Mouse (Mus musculus): ENCODE data around the gene Neurl1b. TPM values are rescaled to one million over a fixed set of nuclear protein-coding genes. Genes with fewer than 3 reads are reported as not detected.

Gene Neurl1b
- total RNA-seq, 2 experiments from 2014 or later, result 73.3 to 77.5 TPM

DNA sequence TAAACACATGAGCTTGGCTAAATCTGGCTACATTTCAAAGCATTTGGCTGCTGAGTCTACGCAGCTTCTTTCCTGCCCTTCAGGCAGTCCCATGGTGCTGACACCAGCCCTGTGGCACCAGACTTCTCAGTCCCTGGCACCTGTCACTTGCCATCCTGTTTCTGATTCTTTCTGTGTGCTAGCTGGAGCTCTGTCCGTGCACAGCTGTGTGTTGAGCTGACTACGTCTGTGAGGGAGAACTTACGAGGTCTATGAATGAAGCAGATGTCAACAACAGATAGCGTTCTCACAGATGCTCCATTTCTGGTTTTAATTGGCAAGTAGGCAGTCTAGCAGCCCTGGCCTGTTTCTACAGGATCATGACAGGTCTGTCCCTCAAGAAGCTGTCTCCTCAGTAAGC, 24.0 kb upstream of the Neurl1b start:
- intact Hi-C loops (cut with DNase I), result no loop called here
- DNase-seq (ENCODE audit: low spot score in 2 of 2), result no peak

DNA sequence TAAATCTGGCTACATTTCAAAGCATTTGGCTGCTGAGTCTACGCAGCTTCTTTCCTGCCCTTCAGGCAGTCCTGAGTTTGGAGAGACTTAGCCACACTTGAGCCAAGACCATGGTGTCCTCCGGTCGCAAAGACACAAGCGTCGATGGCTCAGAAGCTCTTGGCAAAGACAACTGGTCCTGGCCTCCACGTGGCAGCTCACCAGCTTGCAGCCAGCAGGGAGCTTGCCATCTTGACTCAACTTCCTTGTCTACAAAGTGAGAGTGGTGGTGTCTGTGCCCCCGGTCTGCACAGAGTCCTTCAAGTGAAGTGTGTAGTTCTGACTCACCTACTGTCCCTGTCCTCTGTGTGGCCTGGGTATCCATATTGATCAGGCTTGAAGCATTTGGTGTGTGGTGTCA, 22.3 kb upstream of the Neurl1b start:
- no peak for DNase-seq (ENCODE audit: low spot score in 2 of 2)
- intact Hi-C loops (cut with DNase I), result no loop called here

DNA sequence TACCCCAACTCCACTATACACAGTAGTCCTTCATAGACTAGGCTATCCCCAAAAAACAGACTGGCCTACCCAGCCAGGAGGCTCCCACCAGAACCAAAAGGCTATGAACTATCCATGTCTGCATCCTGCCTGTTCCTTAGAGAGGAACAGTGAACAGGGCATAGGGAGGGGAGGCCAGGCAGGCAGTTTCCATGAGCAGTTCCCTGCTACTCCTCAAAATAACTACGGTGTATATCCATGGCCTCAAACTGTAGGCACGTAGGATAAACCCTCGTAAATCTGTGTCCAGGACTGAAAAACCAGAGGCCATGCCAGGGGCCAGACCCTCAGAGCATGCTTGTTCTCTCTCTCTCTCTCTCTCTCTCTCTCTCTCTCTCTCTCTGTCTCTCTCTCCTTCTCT, 17.9 kb upstream of the Neurl1b start:
- intact Hi-C loops (cut with DNase I), result no loop called here
- DNase-seq (ENCODE audit: low spot score in 2 of 2), result no peak

DNA sequence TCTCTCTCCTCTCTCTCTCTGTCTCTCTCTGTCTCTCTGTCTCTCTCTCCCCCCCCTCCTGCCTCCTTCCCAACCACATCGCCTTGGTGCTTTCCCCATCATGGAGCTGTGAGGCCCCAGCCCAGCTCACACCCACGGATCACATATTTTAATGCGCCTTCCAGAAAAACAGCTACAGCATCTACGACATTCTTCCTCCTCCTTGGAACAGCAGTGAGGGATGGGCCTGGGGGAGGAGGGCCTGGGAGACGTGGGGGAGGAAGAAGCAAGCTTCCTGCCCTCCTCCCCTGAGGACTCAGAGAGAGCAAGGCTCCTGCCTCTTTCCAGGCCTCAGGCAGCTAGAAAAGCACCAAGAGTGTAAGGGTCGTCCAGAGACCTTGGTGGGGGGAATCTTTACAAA, 17.3 kb upstream of the Neurl1b start:
- intact Hi-C loops (cut with DNase I), result no loop called here

DNA sequence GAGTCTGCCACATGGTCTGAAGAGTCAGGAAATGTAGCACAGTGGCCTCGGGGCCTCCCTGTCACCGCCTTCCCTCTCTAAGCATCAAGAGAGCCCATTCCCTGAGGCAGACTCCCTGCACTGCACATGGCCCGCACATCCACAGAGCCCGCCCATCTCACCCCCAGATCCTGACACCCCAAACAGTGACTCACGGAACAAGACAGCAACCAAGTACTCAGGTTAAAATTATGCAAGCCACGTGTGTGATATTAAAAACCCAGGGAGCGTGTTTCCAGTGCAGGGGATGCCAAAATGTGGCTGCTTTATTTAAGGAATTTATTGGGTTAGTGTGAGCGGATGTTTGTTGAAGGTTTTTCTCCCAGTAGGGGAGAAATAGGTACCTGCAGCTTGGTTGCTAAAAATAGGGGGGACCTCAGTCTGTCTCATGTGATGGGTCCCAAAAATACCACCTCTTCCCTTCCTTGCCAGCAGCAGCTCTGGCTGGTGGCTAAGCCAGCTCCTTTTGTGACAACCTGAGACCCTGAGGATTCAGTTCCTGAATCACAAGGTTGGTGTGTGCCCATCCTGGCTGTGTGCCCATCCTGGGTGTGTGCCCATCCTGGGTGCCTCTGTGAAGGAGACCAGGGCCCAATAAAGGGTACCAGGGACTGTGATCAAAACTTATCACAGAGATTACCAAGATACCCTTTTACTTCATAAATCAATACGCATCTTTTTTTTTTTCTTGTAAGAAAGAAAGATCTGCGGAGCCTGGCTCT, 9.1 kb upstream of the Neurl1b start:
- intact Hi-C loops (cut with DNase I), result no loop called here

More for the DNA sequence above, 17.3 kb upstream of the Neurl1b start:
- peak; percentile 67 to 79 for DNase-seq (ENCODE audit: low spot score in 2 of 2)

DNA sequence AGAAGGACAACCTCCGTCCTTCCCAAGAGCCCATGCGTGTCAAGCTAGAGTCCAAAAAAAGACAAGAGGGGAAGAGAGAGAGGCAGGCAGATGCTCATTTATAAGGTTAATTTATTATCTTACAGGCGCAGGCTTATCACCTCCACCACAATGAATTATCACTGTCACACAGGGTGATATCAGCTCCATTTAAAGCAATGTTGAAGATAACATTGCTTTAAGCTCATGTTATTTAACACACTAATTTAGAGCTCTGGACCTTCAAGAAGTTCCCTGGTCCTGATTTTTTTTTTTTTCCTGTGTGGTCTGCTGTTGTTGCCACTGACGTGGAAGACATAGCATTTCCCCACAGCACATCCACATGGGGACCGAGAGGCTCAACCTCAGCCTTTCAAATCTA, 1.7 kb upstream of the Neurl1b start:
- no peak for DNase-seq (ENCODE audit: low spot score in 2 of 2)

More for the DNA sequence above, 9.1 kb upstream of the Neurl1b start:
- DNase-seq (ENCODE audit: low spot score in 2 of 2), result peak; percentile 73 to 74

DNA sequence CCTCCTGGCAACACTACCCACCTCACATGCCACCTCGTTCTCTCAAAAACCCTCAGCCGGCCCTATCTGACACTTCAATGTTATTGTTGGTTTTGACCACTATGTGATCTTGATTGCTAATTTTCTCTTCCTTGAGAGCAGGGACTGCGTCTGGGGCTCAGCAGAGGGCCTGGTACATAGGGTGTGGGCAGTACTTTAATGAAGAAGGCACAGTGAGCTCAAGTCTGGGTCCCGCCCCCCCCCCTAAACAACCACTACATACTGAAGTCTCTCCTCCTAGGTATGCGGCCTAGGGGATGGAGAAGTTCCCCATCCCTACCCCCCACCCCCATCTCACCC, 476 bp upstream of the Neurl1b start:
- intact Hi-C loops (cut with DNase I), result loop anchor here (2.0 kb wide), 1 partner anchor 45 kb away; no protein-coding TSS in a partner anchor
- no peak for DNase-seq (ENCODE audit: low spot score in 2 of 2)

More for the DNA sequence above, 1.7 kb upstream of the Neurl1b start:
- intact Hi-C loops (cut with DNase I), result no loop called here

DNA sequence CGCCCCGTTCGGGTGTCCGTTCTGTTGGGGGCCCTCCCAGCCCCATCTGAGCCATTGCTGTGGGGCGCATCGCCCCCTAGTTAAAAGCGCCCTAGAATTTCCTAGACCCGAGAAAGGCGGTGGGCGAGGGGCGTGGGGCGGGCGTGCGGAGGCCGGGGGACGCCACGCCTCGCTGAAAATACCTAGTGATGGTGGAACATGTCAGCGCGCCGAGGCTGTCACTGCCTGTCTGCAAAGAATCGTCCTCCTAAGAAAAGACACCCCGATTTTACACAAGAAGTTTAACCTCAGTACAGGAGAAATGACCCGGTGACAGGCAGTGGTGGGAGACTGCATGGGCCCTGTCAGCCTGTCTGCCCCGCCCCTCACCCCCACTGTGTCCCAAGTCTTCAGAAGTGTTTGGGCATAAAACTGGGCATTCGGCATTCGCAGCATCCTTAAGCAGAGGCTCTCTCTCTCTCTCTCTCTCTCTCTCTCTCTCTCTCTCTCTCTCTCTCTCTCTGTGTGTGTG, 781 bp downstream of the Neurl1b start:
- peak; percentile 46 to 47 for DNase-seq (ENCODE audit: low spot score in 2 of 2)
- intact Hi-C loops (cut with DNase I), result loop anchor here (2.0 kb wide), 1 partner anchor 47 kb away; no protein-coding TSS in a partner anchor

DNA sequence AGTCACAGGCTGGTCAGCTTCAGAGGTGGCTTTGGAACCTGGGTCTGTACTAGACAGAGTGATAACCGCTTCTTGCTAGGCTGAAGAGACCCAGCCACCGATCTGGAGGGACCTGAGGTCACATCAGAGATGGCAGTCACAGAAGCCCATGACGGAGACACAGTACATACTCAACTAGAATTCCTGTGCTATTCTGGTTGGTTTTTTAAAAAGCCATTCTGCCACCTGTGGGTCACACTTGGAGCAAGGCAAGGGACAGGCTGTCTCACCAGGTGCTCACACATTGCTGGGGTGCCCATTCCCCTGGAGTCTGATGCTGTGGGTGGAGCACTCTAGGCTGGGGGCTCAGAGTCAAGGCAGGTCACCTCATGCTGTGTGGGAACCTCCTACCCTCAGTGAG, 1.5 kb downstream of the Neurl1b start:
- DNase-seq (ENCODE audit: low spot score in 2 of 2), result no peak
- intact Hi-C loops (cut with DNase I), result no loop called here

DNA sequence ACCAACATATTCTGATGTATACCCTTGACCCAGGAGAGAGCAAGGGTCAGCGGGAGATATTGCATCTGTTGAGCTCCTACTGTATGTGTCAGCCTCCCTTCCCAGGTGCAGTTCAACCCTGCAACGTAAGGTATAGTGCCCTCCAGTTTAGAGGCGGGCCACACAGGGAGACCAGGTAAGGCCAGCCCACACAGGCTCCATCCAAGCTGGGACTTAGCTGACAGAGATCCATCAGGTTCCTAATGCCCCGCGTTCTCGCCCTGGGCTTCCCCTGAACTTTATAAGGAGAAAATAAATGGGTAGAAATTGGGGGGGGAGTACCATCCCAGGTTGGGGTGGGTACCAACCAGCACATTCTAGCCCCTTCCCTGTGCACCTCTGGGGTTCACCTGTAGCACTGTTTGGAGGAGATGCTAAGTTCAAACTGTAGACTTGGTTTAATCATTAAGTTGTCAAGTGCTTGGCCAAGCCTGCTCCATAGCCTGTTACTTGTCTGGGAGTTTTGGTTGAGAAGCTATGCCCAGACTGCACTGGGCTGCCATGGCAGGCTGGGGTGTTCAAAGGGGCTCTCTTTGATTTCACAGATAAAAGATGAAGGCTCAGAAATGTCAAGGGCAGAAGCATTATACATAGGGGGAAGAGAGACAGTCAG, 3.3 kb downstream of the Neurl1b start:
- DNase-seq (ENCODE audit: low spot score in 2 of 2), result no peak
- intact Hi-C loops (cut with DNase I), result no loop called here

DNA sequence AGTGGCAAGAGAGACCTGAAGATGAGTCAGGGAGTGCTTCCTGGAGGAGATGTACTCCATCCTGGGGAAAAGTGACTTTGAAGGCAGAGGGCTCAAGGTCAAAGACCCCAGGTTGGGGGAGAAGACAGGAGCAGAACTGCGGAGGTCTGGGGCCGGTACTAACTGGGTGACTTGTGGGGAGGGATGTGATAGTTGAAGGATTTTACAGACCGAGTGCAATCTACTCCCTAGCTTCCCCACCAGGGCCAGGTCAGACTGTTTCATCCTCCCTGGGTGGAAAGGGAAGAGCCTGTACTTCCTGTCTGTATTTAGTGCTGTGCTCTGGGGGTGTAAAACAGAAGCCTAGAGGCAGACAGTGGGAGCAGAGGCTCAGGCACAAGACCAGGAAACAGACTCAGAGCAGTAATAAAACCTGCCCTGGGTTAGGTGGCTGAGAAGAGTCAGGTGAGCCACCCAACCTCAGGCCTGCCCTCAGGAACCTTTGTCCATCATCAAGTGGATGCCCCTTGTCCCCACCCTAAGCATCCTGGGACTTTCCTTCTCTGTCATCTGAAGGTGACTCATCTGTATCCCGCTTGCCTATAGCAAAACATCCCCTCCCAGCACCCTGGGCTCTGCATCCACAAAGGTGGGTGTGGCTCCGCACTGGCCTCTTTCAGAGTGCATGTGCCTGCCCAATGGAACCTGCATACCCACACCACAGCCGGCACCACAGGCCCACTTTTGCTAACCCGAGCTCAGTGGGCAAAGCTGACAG, 6.0 kb downstream of the Neurl1b start:
- intact Hi-C loops (cut with DNase I), result no loop called here
- DNase-seq (ENCODE audit: low spot score in 2 of 2), result no peak

DNA sequence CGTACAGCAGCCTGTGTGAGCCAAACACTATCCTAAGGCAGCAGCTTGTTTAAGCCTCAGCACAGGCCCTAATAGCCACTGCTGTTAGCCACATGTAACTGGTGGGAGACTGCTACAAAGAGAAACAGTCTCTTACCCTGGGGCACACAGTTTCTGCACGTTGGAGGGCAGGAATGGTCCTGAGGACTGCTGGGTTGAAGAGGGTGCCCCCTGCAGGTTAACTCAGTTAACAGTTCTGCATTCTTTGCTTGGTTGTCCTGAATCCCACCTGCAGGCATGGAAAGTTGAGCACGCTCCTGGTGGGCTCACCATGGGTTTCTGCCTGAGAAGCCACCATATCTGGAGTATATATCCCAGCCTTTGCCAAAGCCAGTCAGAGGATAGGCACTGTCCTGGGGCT, 6.9 kb downstream of the Neurl1b start:
- intact Hi-C loops (cut with DNase I), result no loop called here
- DNase-seq (ENCODE audit: low spot score in 2 of 2), result no peak

DNA sequence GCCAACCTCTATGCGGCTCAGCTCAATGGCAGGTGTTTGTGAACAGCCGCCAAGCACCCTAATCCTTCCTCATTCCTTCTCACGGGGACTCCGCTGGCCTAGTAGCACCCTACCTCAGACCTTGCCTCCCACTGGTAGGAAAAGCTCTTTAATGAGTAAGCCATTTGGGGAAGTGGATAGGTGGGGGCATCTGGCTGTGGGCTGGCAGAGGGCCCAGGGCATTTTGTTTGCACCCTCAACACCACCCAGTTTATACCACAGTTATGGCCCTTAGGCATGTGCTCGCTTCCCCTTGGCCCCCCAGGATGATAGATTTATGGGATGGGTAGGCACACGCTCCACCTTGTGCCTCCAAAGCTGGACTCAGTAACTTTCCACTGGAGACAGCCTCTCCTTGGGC, 7.8 kb downstream of the Neurl1b start:
- intact Hi-C loops (cut with DNase I), result no loop called here
- no peak for DNase-seq (ENCODE audit: low spot score in 2 of 2)

DNA sequence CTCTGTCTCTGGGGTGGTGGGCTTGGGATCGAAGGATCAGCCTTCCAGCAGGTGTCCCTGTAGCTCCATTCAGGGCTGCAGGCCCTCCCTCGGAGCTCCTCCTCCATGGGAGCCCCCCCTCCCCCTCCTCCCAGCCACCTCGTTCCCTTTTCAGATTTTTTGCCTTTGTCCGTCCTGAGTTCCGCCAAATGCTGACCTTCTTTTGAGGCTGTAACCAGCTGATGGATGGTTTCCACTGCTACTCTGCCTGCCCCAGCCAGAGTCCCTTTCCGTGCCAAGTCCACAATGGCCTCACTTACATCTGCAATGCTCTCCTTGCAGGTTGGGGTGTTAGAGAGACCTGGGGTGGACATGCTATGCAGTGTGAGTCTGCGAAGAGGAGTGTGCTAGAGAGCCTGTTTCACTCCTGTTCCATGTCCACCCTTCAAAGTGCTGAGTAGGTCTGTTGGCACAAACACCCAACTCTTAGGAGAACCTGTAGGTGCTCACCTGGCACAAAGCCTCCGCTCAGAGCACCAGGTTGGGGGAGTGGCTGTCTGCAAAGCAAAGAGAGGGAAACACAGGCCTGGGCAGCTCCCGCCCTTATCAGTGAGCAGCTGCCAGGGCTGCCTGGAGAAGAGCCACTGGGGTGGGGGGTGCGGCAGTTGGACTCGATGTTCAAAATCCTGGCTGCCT, 9.5 kb downstream of the Neurl1b start:
- DNase-seq (ENCODE audit: low spot score in 2 of 2), result peak in 1 of 2 experiments; percentile 38
- intact Hi-C loops (cut with DNase I), result no loop called here

DNA sequence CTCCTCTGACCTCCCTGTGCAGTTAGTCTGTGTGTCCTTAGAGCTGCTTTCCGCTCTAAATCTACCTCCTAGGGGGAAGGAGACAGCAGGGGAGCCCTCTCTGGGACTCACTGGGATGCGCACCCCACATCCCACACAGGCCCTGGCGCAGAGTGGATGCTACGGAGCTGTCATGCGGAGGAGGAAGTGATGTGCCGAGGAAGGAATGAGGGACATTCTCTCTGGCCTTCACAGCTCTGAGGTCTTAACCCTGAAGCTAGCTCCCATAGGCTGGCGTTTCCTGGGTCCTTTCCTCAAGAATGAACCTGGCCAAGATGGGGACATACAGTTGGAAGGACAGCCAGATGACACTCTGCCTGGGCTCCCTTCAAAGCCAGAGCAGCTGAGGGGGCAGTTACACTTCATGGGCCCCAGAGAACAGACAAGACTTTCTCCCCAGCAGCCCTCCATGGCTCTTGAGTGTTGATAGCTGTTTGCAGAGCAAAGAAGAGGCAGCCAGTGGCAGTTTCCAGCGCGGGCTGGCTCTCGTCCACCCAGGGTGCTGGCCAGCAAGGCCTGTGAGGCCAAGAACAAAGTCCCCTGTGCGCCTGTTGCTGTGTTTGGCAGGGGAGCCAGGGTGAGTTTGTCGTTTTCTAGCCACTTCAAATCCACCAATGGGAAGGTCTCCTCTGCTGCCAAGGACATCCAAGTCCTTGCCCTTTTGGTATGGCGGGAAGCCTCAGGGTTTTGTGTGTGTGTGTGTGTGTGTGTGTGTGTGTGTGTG, 10.5 kb downstream of the Neurl1b start:
- intact Hi-C loops (cut with DNase I), result no loop called here
- no peak for DNase-seq (ENCODE audit: low spot score in 2 of 2)

DNA sequence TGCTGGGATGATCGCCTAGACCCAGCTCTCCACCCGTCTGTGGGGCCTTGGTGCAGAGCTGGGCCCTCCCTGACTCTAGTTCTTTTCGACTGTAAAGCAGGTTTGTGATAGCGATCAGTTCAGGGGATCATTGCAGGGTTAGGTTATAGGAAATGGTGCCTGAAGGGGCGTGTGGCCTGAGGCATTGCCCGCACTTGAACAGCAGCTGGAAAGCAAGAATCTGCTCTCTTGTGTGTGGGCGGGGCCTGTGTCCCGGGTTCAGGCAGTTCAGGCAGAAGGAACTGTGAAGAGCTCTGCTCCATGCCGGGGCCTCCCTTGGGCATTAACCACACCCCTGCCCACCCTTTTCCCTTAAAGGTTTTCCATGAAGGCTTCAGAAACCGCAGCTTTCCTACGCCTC, 18.7 kb downstream of the Neurl1b start:
- no peak for DNase-seq (ENCODE audit: low spot score in 2 of 2)
- intact Hi-C loops (cut with DNase I), result no loop called here

DNA sequence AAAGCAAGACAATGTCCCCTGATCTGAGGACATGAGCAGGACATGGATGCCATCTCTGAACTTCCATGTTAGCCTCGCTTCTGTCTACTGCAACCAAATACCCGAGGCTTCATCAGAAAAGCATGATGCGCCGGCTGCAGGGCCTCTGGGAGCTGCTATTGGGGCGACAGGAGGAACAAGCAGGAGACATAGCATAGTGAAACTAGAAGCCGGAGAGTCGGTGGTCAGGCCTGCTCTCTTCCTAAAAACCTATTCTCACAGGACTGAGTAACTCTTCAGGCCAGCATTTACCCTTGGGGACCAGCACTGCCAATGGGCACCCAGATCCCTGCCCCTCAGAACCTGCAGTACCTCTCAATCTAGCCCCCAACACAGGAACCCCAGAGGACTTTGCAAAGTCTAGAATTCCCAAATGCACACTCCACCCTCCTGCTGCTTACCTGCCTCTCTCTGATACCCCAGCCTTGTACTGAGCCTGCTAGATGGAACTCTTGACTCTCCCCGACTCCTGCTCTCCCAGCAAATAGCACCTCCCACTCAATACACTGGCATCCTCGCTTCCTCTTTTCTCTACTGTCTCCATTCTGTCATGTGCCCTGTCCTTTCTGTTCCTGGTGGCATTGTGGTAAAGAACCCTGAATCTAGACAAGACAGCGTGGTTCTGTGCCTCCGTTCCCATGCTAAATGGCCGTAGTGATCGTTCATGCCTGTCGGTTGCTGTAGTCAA, 22.6 kb downstream of the Neurl1b start:
- intact Hi-C loops (cut with DNase I), result no loop called here
- no peak for DNase-seq (ENCODE audit: low spot score in 2 of 2)

DNA sequence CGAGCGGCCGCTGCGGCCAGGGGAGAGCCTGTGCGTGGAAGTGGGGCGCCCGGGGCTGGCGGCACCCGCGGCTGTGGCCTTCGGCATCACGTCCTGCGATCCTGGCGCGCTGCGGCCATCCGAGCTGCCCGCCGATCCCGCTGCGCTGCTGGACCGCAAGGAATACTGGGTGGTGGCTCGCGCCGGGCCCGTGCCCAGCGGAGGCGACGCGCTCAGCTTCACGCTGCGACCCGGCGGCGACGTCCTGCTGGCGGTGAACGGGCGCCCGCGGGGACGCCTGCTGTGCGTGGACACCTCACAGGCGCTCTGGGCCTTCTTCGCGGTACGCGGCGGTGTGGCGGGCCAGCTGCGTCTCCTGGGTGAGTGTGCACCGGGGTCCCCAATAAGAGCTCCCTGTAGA, 24.4 kb downstream of the Neurl1b start:
- no peak for DNase-seq (ENCODE audit: low spot score in 2 of 2)
- intact Hi-C loops (cut with DNase I), result no loop called here

DNA sequence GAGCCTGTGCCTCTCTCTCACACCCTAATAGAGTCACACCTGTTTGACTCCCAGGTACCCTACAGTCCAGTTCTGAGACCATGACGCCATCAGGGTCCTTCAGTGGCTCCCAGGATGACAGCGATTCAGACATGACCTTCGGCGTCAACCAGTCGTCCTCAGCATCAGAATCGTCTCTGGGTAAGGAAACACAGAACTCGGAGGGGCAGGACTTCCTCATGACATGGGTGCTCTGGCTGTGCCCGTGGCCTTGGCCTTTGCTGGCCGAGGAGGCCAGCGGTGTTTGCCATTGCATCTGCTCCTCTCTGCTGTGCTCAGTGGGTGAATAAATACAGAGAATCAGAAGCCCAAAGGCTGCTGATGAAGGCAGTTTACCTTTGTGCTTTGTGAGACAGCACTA, 26.4 kb downstream of the Neurl1b start:
- DNase-seq (ENCODE audit: low spot score in 2 of 2), result no peak
- intact Hi-C loops (cut with DNase I), result no loop called here
